Mouse (Mus musculus): ENCODE results near the gene Clybl.

The Clybl gene

GRCm38 (mm10) chr14:122436850-122437249 lies 255.3 kb downstream of the Clybl start:
- Histone ChIP-seq H3K27me3 (ENCODE audit: control insufficient read depth, insufficient read depth, low read length, poor library complexity, severe bottlenecking) (no peaks in the 10 kb centered on the region), H3K36me3 (ENCODE audit: control insufficient read depth, insufficient read depth, low read length, poor library complexity, severe bottlenecking) (no peaks in the 10 kb centered on the region)
- no peak for DNase-seq (ENCODE audit: low read depth, low spot score)

GRCm38 (mm10) chr14:122449601-122450495 lies 268.3 kb downstream of the Clybl start:
- Histone ChIP-seq H3K27me3 (ENCODE audit: control insufficient read depth, insufficient read depth, low read length, poor library complexity, severe bottlenecking) (peaks cover 3% of the 10 kb centered on the region; the same call in 1 of the 2 replicates), H3K36me3 (ENCODE audit: control insufficient read depth, insufficient read depth, low read length, poor library complexity, severe bottlenecking) (no peaks in the 10 kb centered on the region)
- DNase-seq (ENCODE audit: low read depth, low spot score) = no peak

- Histone ChIP-seq H3K36me3 (ENCODE audit: control insufficient read depth, insufficient read depth, low read length, poor library complexity, severe bottlenecking) (no peaks in the 10 kb centered on the region), H3K27me3 (ENCODE audit: control insufficient read depth, insufficient read depth, low read length, poor library complexity, severe bottlenecking) (peaks cover 3% of the 10 kb centered on the region; the same call in 1 of the 2 replicates)
- DNase-seq (ENCODE audit: low read depth, low spot score) = no peak
Measured at GRCm38 (mm10) chr14:122450496-122451382, 269.2 kb downstream of the Clybl start, which contains the start of gene Gm5089. Gm5089 (minus strand) TSS chr14:122451115.

- peaks cover 3% of the 10 kb centered on the region; the same call in 1 of the 2 replicates for H3K27me3 ChIP-seq (ENCODE audit: control insufficient read depth, insufficient read depth, low read length, poor library complexity, severe bottlenecking)
- DNase-seq (ENCODE audit: low read depth, low spot score) = no peak
- no peaks in the 10 kb centered on the region for H3K36me3 ChIP-seq (ENCODE audit: control insufficient read depth, insufficient read depth, low read length, poor library complexity, severe bottlenecking)
Measured at GRCm38 (mm10) chr14:122451551-122452145, 270.1 kb downstream of the Clybl start.
